Comparison of ENCODE assay signal across 24 mouse cellular contexts in genomic region chr17:62305140-62305539, GRCm38 (mm10).
A peak's percentile ranks its signal among the peaks of the same experiment; 100 is the strongest.
DNase-seq lines count a peak whose midpoint lies in the region; ATAC-seq and TF ChIP-seq lines count a peak whose summit lies in the region.
"Had no signal": no experiment of that assay in that cellular context is flagged by ENCODE, and none has a peak within 500 bp of the region (broad histone marks: within the 10 kb centered on the region; RNA-seq: fewer than 3 reads in every experiment).

No protein-coding gene starts in this region.

- peaks cover 6% of the 10 kb centered on the region for H3K9me3 ChIP-seq in G1E (replicated peaks)
- H3K9me3 ChIP-seq: heart, embryonic 10.5 days; heart, embryonic 13.5 days; hindbrain, embryonic 12.5 days; hindbrain, embryonic 15.5 days had no signal

- no peaks in the 10 kb centered on the region for H3K36me3 ChIP-seq in G1E (replicated peaks)
- H3K36me3 ChIP-seq: heart, embryonic 10.5 days; heart, embryonic 13.5 days; hindbrain, embryonic 12.5 days; hindbrain, embryonic 15.5 days had no signal

- no peaks in the 10 kb centered on the region for H3K27me3 ChIP-seq in G1E (ENCODE audit: insufficient read depth, low read length)
- H3K27me3 ChIP-seq: heart, embryonic 13.5 days; hindbrain, embryonic 12.5 days; hindbrain, embryonic 15.5 days had no signal

- ATAC-seq in G1E (ENCODE audit: extremely low read depth, insufficient number of reproducible peaks, low FRiP score, poor library complexity, severe bottlenecking): 0 out of 2 replicates have a peak, but pooled peaks have one; percentile 12
- peak; percentile 91 to 94 for ATAC-seq in hematopoietic stem cell, adult 5-6 weeks (replicated peaks in 1 of 2; ENCODE audit: insufficient read depth in 1 of 2, low FRiP score in 2 of 2, low TSS enrichment in 1 of 2, low read depth in 1 of 2, poor library complexity in 2 of 2, severe bottlenecking in 2 of 2)
- ATAC-seq: forebrain, embryonic 14.5 days; forebrain, postnatal 0 days; intestine, postnatal 0 days had no signal

- no peak for TF ChIP-seq CTCF in G1E (IDR thresholded peaks at IDR 0.05; ENCODE audit: low read depth, low read length)

- no peak overlapping the region for H3K4me3 ChIP-seq in G1E (ENCODE audit: low read depth, low read length)
- H3K4me3 ChIP-seq: gastrocnemius, adult 2 months; heart, embryonic 10.5 days; heart, embryonic 13.5 days; hindbrain, embryonic 12.5 days; hindbrain, embryonic 15.5 days had no signal

- DNase-seq in G1E (ENCODE audit: low spot score) (no peak), MN1 (ENCODE audit: low spot score) (peak; percentile 32)
- DNase-seq in thymus, adult 18-20 months: no peak
- DNase-seq in adrenal gland, adult 18-20 months (ENCODE audit: low spot score in 2 of 2): no peak
- DNase-seq in cerebellum, adult 8-10 months: no peak
- DNase-seq: adrenal gland, adult 2 months; adrenal gland, postnatal 14 days; cerebellum, adult 11 months; cerebellum, adult 2 months; cerebellum, postnatal 10 days; cerebellum, postnatal 36 days; forebrain, postnatal 0 days; gastrocnemius, adult 2 months; gastrocnemius, postnatal 14 days; heart, adult 18-20 months; heart, postnatal 14 days; heart, postnatal 4 days had no signal

- H3K4me1 ChIP-seq in G1E (ENCODE audit: insufficient read depth, low read depth, low read length): peaks cover 11% of the 10 kb centered on the region
- H3K4me1 ChIP-seq: heart, embryonic 10.5 days; hindbrain, embryonic 12.5 days; hindbrain, embryonic 15.5 days had no signal
